Mouse (Mus musculus) heart, embryonic 16.5 days (tissue): ENCODE data around the gene Krt15. TPM values are rescaled to one million over a fixed set of nuclear protein-coding genes. Genes with fewer than 3 reads are reported as not detected.

Experiments
- ATAC-seq: fragments of 200-750 bp; cut with Nextera tagmentation; replicated peaks from 2 replicates; pipeline ENCODE4 v1.8.0; 2017; ENCODE audit warnings: moderate number of reproducible peaks; ENCODE audit not compliant: insufficient read depth, low FRiP score; ENCODE audit errors: extremely low read depth
- H3K27ac ChIP-seq: fragments of 300-500 bp; sonication (generic); 2 replicates; pipeline ENCODE4 v1.5.1; 2014; ENCODE audit warnings: mild to moderate bottlenecking, low read length, control low read depth, moderate library complexity
- H3K27me3 ChIP-seq: fragments of 300-500 bp; sonication (generic); 2 replicates; pipeline ENCODE4 v1.6.1; 2014; ENCODE audit warnings: low read length, mixed read lengths; ENCODE audit not compliant: control insufficient read depth, insufficient read depth
- H3K36me3 ChIP-seq: fragments of 300-500 bp; sonication (generic); 2 replicates; pipeline ENCODE4 v1.6.1; 2014; ENCODE audit not compliant: control insufficient read depth, insufficient read depth
- H3K4me1 ChIP-seq: fragments of 300-500 bp; sonication (generic); 2 replicates; pipeline ENCODE4 v1.6.1; 2014; ENCODE audit warnings: low read length, mixed read lengths; ENCODE audit not compliant: control insufficient read depth, insufficient read depth
- H3K4me2 ChIP-seq: fragments of 300-500 bp; sonication (generic); 2 replicates; pipeline ENCODE4 v1.6.1; 2014; ENCODE audit warnings: low read depth, mild to moderate bottlenecking, control low read depth, low read length
- H3K4me3 ChIP-seq: fragments of 300-500 bp; sonication (generic); 2 replicates; pipeline ENCODE4 v1.5.1; 2014; ENCODE audit warnings: mild to moderate bottlenecking, control low read depth, low read length
- H3K9ac ChIP-seq: fragments of 300-500 bp; sonication (generic); 2 replicates; pipeline ENCODE4 v1.6.1; 2014; ENCODE audit warnings: low read length, control low read depth
- H3K9me3 ChIP-seq: fragments of 300-500 bp; sonication (generic); replicated peaks from 2 replicates; pipeline ENCODE4 v1.6.1; 2016; ENCODE audit warnings: low read length; ENCODE audit not compliant: control insufficient read depth
- WGBS: fragments of 180-500 bp; shearing (Covaris S2); extraction: QIAGEN DNeasy Blood & Tissue Kit; methylation state at CpG from one replicate; pipeline ENCODE4 v1.1.7; 2014; 5-methylcytosine and 5-hydroxymethylcytosine counted together
- polyA plus RNA-seq: library from polyadenylated mRNA; unstranded; fragments of >200 nt; fragmentation: Nextera tagmentation; extraction: Ambion mirVana; gene quantifications from 2 replicates; pipeline ENCODE4 v1.2.1, GENCODE M21; 2015

The Krt15 gene
- polyA plus RNA-seq, 1 experiment from 2014 or later = 12.4 TPM

DNA sequence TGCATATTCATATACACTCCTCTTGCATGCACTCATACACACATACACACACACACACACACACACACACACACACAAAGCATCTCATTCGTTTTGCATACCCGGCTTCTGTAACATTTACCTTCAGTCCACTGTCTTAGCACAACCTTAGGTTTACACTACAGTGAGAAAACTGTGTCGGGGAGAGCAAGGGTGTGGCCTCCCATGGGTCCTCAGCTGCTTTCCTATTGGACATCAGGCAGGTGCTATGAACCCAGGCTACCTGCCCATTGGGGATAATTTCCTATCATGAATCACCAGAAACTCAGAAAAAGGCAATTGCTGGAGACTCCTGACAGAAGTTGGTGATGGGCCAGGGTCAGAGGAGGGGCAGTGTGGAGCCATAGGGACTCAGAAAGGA lies 21.6 kb upstream of the Krt15 start:
- no peak overlapping the region for H3K9ac ChIP-seq
- no peak overlapping the region for H3K4me2 ChIP-seq
- H3K36me3 ChIP-seq = no peaks in the 10 kb centered on the region
- no peak overlapping the region for H3K4me3 ChIP-seq
- WGBS = 77% methylated on average over 3 of the region's 3 CpGs
- no peaks in the 10 kb centered on the region for H3K9me3 ChIP-seq
- H3K27ac ChIP-seq = no peak overlapping the region
- no peaks in the 10 kb centered on the region for H3K27me3 ChIP-seq
- ATAC-seq = no peak
- no peaks in the 10 kb centered on the region for H3K4me1 ChIP-seq

DNA sequence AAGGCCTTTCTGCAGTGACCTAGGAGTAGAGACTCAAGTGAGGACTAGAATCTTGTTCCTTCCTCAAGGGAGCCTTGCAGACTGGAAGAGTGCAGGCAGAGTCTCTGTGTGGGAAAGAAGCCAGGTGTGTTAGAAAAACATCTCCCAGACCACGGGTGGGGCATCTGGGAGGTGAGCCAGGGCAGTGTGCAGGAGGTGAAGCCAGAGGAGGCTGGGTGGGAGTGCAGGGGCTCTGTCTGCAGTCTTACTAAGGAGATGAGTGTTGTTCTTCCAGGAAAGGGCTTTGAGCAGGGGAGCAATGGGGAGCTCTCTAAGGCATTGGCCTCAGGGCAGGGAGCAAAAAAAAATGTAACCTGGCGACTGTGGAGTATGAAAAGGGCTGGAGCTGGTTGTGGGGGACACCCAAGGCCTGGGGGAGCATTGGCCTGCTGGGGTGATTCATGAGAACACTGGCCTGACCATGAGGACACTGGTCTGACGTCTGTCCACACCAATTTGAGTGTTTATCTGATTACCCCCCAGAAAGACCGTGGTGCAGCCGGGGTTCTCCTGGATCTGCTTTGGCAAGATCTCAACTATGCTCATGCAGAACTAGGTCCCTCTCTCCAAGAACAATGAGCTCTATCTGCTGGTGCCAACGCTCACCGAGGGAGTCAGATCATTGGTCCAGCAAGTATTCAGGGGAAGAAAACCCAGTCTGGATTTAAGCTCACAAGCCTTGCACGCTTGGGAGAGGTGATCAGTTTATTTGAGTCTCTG lies 19.9 kb upstream of the Krt15 start:
- Histone ChIP-seq H3K9me3 (no peaks in the 10 kb centered on the region), H3K27me3 (no peaks in the 10 kb centered on the region), H3K4me1 (no peaks in the 10 kb centered on the region), H3K36me3 (no peaks in the 10 kb centered on the region), H3K9ac (no peak overlapping the region), H3K27ac (no peak overlapping the region), H3K4me3 (no peak overlapping the region), H3K4me2 (no peak overlapping the region)
- no peak for ATAC-seq
- 43% methylated on average over 8 of the region's 8 CpGs for WGBS

DNA sequence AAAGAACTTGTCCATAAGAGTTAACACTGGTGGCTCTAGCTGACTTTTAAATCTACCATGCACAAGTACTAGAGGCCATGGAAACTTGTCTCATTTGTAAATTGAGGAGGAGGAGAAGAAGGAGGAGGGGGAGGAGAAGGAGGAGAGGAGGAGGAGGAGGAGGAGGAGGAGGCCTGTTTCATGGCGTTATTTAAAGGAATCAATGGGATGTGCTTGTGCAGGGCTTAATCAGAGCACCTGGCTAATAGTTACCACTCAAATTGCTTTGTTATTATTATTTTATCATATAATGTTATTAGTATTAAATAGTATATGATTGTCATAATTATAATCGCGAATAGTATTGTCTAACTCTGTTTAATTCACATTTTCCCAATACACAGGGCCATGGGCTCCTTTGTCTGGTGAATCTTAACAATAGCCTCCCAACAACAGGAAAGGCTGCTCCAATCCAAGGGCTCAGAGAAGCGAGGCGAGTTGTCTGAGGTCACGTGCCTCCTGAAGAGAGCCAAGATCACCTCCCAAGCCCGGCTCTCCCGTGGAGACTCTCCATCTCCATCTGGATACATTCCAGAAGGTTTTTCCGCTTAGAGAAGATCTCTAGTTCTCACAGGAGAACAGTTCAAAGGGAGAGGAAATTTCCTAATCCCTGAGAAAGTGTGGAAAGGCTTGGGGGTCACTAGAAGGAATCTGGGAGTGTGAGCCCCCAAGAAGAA lies 13.0 kb upstream of the Krt15 start, which contains the start of gene Krt19:
Krt19 (minus strand) TSS at position 51 of the 716 bp plus-strand sequence.
- Histone ChIP-seq H3K27me3 (peaks cover 4% of the 10 kb centered on the region; the same call in 1 of the 2 replicates), H3K4me1 (peaks cover 12% of the 10 kb centered on the region; the same call in 1 of the 2 replicates), H3K9ac (no peak within 1 kb of the TSS), H3K4me2 (no peak within 1 kb of the TSS), H3K36me3 (no peaks in the 10 kb centered on the region), H3K9me3 (no peaks in the 10 kb centered on the region), H3K4me3 (no peak within 1 kb of the TSS), H3K27ac (no peak within 1 kb of the TSS)
- WGBS = 47% methylated on average over 9 of the region's 9 CpGs
- ATAC-seq = no peak

DNA sequence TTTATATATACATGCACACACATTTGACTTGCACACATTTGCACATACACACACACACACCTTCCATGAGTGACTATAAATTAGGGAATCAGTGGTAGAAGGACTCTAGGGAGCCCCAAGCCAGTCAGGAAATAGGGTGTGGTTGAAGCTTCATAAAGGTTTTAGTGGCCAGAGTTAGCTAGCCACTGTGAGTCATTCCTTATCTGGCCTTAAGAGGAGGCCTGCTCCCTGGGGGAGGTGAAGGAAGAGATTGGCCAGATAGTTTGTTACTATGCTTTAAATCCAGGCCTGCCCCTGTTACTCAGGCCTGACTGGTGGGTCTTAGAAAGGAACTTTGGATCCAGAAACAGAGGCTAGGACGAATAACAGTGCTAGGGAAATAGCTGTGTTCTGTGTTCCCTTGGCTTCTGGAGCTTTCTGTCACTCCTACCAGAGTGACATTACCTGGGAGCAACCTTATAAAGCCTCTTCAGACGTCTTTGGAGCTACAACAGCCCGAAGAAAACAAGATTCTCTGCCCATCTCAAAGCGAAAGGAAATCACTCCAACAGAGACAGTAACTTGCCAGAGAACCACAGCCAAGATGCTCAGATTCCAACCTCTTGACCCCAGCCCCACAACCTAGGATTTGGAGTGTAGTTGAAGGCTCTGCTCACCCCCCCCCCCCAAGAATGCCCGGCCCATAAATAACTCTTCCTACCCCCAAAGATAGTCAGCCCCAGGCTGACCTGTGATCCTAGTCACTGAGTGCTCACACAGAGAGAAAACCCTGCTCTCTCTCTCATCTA lies 12.0 kb upstream of the Krt15 start:
- no peak overlapping the region for H3K27ac ChIP-seq
- ATAC-seq = no peak; the same call in 1 of the 2 replicates
- H3K4me1 ChIP-seq = peaks cover 12% of the 10 kb centered on the region; the same call in 1 of the 2 replicates
- H3K9ac ChIP-seq = no peak overlapping the region
- WGBS = 53% methylated on average over 5 of the region's 5 CpGs
- H3K4me2 ChIP-seq = no peak overlapping the region
- H3K36me3 ChIP-seq = no peaks in the 10 kb centered on the region
- no peaks in the 10 kb centered on the region for H3K9me3 ChIP-seq
- no peak overlapping the region for H3K4me3 ChIP-seq
- H3K27me3 ChIP-seq = peaks cover 4% of the 10 kb centered on the region; the same call in 1 of the 2 replicates

DNA sequence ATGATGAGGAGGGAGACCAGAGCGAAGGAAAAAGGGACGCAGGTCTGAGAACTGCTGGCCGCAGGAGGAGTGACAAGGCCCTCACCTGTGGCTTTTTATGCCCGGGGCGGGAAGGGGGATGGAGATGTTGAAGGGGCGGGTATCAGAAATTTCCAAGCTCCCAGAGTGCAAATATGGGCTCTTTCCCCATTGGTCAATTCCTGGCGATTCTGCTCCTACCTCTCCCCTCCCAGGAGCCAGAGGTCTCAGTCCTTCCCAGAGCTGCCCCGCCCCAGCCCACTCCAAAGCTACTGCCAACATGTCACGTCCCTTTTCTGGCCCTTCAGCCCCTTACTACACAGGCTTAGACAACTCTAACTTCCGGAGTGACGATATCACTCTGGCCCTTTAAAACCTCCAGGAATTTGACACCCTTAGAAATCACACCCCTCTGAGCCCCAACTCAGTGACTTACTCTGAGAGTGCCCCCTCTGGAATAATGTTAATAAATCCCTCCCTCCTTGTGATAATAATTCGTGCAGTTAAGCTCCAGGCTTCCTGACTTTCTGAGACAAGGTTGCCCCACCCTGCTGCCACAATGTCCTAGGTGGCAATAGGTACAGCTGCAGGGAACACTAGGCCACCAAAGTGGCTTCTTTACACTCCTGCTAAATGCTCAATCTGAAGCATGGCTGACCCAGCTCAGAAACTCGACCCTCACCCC lies 10.3 kb upstream of the Krt15 start:
- peak overlapping the region; percentile 60 for H3K4me3 ChIP-seq
- peak overlapping the region; percentile 26 for H3K9ac ChIP-seq
- peaks cover 4% of the 10 kb centered on the region; the same call in 1 of the 2 replicates for H3K27me3 ChIP-seq
- no peaks in the 10 kb centered on the region for H3K36me3 ChIP-seq
- H3K9me3 ChIP-seq = no peaks in the 10 kb centered on the region
- peaks cover 12% of the 10 kb centered on the region; the same call in 1 of the 2 replicates for H3K4me1 ChIP-seq
- no peak overlapping the region; the same call in 1 of the 2 replicates for H3K27ac ChIP-seq
- H3K4me2 ChIP-seq = peak overlapping the region; percentile 91
- 4% methylated on average over 13 of the region's 13 CpGs for WGBS
- ATAC-seq = peak; percentile 66

DNA sequence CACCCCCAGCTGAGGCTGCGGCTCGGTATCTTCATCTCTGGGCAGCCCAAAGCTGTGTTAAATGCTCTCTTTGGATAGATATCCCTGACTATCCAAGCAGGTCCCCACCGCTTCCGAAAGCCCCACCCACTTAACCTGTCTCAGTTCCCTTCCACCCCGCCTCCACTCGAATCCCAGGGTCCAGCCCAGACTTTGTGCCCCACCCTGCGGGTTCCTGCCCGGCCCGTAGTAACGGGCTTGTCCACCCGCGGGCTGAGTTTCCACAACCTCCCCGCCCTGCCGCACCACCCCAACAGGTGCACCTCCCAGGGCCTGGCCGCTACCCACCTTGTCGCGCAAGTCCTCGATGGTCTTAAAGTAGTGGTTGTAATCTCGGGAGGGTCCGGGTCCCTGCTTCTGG lies 9.4 kb upstream of the Krt15 start:
- peak overlapping the region; percentile 26 for H3K9ac ChIP-seq
- ATAC-seq = no peak

DNA sequence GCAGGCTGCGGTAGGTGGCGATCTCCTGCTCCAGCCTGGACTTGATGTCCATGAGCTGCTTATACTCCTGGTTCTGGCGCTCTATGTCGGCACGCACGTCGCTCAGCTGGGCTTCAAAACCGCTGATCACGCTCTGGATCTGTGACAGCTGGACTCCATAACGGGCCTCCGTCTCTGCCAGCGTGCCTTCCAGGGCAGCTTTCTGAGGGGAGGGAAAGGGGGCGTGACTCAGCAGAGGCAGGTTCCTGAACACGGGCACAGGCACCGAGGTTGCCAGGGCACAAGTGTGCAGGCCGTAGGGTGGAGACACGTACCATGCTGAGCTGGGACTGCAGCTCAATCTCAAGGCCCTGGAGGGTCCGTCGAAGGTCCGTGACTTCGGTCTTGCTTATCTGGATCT lies 5.2 kb upstream of the Krt15 start:
- H3K4me2 ChIP-seq = no peak overlapping the region
- H3K27me3 ChIP-seq = peaks cover 4% of the 10 kb centered on the region
- no peak overlapping the region for H3K27ac ChIP-seq
- no peaks in the 10 kb centered on the region for H3K9me3 ChIP-seq
- no peak overlapping the region for H3K9ac ChIP-seq
- no peak overlapping the region for H3K4me3 ChIP-seq
- ATAC-seq = no peak
- WGBS = 80% methylated on average over 21 of the region's 21 CpGs
- H3K4me1 ChIP-seq = peaks cover 7% of the 10 kb centered on the region; the same call in 1 of the 2 replicates
- no peaks in the 10 kb centered on the region for H3K36me3 ChIP-seq

More for the DNA sequence above, 9.4 kb upstream of the Krt15 start:
- Histone ChIP-seq H3K9me3 (no peaks in the 10 kb centered on the region), H3K36me3 (no peaks in the 10 kb centered on the region), H3K4me3 (peak overlapping the region; percentile 60), H3K4me1 (peaks cover 12% of the 10 kb centered on the region; the same call in 1 of the 2 replicates), H3K27me3 (peaks cover 4% of the 10 kb centered on the region; the same call in 1 of the 2 replicates), H3K4me2 (peak overlapping the region; percentile 91), H3K27ac (no peak overlapping the region)
- 1% methylated on average over 20 of the region's 20 CpGs for WGBS

DNA sequence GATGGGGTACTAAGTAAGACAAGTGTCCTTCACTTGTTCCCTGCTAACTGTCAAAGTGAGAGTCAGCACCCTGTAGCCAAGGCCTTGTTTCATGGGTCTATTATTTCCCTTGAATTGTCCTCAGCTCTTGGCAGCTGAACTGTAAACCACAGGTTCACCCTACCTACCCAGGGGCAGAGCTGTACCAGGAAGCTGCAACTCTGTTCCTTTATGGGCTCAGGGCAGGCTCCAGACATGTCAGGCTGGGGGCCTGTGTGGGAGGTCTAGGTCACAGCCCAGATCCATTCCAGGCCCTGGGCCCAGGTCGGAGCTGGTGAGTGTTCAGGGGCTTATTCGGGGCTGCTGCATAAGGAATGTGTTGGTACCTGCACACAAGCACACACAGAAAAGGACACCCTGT lies 3.7 kb upstream of the Krt15 start:
- H3K36me3 ChIP-seq = no peaks in the 10 kb centered on the region
- H3K9me3 ChIP-seq = no peaks in the 10 kb centered on the region
- H3K4me2 ChIP-seq = no peak overlapping the region
- no peaks in the 10 kb centered on the region; the same call in 1 of the 2 replicates for H3K27me3 ChIP-seq
- no peak for ATAC-seq
- H3K9ac ChIP-seq = no peak overlapping the region
- no peak overlapping the region for H3K4me3 ChIP-seq
- H3K4me1 ChIP-seq = no peaks in the 10 kb centered on the region
- no peak overlapping the region for H3K27ac ChIP-seq
- WGBS = 64% methylated on average over 2 of the region's 2 CpGs
